Mouse (Mus musculus): ENCODE data around the gene Gm45837.

Gene Gm45837

DNA sequence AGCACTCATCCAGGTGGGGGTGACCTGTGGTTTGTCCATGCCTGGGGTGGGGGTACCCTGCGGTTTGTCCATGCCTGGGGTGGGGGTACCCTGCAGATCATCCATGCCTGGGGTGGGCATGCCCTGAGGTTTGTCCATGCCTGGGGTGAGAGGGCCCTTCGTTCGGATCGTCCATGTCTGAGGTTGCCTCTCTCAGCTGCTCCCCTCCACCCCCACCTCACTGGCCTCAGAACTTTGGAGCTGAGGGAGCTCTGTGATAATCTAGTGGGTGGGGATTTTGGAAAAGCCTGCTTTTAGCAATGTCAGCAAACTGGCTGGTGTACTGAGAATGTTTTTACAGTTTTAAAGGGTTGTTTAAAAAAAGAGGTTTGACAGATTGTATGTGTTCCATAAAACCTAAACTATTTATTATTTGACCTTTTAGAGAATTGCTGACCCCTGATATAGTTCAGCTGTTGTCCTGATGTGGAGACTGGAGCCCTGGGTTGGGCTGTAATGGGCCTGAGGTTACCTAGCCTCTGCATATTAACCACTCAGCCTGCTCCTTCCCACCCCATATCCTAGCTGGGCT lies 18.7 kb upstream of the Gm45837 start:
- DNase-seq (ENCODE audit: low read depth, low spot score), result no peak

DNA sequence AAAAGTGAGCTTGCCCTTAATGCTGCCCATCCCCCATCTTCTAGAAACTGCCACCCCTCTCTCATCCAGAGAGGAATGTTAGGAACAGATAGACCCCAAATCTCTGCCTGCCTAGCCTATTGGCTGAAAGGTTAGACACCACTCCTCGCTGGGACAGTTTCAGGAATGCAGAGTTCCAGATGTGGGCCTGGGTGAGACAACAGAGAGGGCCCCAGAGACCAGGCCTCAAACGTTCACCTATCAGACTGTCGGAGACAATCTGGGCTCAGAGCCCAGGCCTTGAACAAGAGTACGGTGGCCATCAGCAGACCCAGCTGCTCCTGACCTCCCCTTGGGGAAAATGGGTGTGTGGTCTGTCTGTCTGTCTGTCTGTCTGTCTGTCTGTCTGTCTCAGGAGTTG lies 17.7 kb upstream of the Gm45837 start:
- DNase-seq (ENCODE audit: low read depth, low spot score), result no peak

DNA sequence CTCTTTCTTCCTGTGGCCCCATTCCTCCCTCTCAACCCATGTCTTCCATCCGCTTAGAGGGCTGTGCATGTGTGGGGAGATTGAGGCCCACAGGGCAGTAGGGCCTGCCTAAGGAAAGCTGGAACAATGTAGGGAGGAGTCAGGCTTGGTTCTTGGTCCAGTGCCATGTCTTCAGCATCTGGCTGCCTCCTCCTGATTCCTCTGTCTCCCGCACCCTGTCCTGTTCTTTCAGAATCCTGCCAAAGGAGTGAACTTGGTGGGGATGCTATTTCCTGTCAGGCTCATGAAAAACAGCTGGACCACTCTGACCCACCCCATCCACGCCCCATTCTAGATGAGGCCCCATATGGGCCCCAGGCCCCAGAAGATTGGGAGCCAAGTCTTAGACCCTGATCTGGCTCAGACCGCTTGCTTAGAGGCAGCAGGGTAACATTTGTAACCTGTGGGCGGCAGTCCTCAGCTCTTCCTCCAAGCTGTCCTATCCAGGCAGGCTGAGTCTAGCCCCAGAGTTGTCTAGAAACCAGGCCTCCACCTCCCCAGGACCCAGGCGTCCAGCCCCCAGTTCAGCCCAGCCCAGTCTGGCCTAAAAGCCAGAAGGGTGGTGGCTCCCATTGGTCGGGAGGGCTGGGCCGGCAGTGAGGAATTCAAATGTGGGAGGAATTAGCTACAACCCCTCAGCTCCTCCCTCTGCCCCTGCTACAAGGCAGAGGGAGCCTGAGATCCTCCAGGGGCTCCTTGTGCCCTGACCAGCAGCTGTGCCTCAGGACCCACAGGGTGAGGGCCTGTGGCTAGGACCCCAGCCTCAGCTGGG lies 16.8 kb upstream of the Gm45837 start:
- DNase-seq (ENCODE audit: low read depth, low spot score), result peak; percentile 92

DNA sequence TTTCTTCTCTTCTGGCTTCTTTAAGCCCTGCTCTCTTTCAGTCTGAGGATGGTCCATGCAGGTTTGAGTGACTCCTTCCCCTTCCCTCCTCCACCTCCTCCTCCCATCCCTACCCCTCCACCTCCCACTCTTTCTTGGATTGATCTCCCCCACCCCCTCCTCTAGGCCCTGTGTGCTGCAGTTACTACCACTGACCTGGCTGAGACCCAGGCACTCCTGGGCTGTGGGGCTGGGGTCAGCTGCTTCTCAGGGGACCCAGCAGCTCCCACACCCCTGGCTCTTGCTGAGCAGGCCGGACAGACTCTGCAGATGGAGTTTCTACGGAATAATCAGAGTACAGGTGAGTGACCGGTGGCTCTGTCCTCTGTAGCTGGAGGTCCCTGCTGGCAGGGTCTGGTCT lies 16.1 kb upstream of the Gm45837 start:
- no peak for DNase-seq (ENCODE audit: low read depth, low spot score)

DNA sequence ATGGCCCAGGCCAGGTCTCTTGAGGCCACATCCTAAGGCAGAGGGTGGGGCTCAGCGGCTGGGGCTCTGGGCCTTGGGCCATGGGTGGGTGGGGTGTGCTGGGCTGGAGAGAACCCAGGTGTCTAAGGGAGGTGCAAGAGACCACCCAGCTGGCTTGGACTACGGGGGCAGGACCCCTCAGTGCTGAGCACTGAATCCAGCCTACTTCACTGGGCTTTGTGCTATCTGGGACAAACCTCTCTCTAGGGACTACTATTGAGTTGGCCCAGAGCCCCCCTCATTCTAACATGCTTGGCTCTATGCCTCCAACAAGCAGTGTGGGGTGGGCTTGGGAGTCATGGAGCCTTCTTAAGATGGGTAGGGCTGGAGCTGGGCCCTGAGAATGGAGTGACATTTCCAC lies 15.2 kb upstream of the Gm45837 start:
- no peak for DNase-seq (ENCODE audit: low read depth, low spot score)

DNA sequence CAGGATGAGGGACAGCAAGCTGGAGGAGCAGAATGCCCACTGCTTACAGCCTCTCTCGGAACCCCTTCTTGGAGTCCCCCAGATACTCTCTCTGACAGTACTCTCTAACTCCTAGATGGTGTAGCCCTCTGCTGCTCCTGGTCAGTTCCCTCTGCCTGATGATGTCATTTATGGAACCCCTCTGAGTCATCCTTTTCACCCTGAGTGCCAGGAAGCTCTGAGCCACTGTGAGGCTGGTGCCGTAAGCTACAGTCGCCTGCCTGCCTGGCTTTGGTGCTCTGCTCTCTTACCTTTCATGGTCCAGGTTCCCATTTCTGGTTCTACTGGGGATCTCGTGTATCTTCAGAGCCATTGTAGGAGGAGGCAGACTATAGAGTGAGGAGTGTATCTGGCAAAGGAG lies 13.5 kb upstream of the Gm45837 start:
- DNase-seq (ENCODE audit: low read depth, low spot score), result no peak

DNA sequence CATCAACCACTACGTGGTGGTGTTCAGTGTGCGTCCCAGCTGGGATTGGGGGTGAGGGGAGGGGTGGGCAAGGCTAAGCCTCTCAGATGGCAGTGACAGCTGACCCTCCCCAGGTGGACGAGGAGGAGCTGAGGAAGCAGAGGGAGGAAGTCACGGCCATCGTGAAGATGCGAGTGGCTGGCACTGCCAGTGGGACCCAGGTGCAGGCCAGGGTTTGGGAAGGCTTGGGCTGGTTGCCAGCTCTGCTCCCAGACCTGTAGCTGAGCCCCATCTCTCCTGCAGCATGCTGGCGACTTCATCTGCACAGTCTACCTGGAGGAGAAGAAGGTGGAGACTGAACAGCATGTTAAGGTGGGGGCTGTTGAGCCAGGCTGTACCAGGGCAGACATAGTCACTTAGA lies 9.2 kb upstream of the Gm45837 start:
- no peak for DNase-seq (ENCODE audit: low read depth, low spot score)

DNA sequence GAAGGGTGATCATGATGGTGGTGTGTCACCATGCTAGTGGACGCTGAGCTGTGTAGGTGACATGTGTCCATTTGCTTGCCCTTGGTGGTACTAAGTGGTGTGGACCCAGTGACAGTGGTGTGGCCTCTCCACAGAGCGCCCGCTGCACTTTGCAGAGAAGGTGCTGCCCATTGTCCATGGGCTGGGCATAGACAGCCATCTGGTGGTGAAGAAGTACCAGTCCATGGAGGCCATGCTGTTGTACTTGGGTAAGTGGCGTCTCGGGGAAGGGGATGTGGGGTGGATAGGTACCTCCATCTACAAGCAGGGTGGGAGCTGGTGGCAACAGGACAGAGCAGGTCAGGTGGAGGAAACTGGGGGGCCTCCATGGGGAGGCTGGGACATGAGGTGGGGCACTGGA lies 6.9 kb upstream of the Gm45837 start:
- no peak for DNase-seq (ENCODE audit: low read depth, low spot score)

DNA sequence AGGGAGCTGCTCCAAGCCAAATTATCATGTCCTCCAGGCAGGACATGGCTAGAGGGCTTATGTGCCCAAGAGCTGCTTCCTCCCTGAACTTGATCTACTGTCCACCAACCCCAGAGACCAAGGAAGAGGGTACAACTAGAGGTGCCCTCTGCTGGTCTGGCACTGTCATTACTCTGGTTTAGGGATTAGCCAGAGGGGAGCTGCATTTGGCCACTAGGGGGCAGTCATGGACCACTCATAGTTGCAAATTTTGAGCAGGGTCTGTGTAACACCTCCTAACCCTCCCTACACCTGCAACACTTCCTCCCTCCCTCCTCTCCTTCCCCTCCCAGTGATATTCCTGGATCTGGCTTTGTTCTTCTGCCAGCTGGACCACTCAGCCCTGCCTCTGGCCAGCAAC lies 2.1 kb downstream of the Gm45837 start:
- peak; percentile 88 for DNase-seq (ENCODE audit: low read depth, low spot score)

DNA sequence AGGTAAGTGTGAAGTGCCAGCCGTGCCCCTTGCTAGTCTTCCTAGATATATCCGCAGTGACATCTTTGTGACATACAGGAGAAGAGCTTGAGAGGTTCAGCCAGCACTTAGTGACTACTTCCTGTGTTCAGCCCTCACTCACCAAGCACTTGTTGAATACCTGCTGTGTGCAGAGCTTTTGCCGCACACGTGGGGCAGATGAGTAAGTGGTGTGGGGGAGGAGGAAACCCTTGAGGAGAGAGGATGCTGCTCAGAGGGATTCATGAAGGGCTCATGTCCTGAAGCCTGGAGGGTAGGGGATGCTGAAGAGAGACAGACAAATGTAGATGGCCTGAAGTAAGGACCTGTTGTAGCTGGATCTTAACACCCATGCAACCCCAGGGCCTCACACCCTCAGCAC lies 3.5 kb downstream of the Gm45837 start:
- no peak for DNase-seq (ENCODE audit: low read depth, low spot score)

DNA sequence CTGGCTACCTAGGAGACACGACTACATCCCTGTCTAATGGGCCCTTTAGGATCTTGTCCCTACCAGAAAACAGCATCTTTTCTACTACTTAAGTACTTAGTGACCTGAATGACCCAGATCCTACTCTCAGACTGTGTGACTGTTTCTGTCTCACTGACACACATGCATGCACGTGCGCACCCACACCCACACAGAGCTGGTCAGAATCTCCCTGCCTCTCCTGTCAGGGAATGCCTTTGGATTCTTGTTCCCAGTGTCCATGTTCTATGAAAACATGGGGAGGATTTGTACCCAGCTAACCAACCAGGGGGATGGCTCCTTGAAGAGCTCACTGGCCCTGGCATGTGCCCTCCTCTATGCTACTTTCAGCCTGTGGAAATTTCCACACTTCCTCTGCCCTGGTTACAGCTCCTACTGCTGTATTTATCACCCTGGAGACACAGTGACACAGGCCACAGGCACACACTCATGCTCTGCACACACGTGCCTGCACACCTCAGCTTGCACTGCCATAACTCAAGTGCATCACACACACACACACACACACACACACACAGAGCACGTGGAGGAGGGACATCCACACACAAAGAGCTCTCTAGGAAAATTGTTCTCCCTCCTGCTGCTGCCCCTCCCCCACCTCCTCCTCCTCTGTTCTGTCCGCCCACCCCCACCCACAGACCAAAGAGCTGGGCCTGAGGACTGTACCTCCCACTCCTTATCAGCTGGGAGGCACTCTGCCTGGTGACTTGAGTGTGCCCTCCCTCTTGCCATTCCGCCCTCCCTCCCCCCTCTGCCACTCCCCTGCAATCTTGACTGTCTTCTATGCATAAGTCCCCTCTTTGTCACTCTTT lies 4.2 kb downstream of the Gm45837 start:
- DNase-seq (ENCODE audit: low read depth, low spot score), result peak; percentile 48

DNA sequence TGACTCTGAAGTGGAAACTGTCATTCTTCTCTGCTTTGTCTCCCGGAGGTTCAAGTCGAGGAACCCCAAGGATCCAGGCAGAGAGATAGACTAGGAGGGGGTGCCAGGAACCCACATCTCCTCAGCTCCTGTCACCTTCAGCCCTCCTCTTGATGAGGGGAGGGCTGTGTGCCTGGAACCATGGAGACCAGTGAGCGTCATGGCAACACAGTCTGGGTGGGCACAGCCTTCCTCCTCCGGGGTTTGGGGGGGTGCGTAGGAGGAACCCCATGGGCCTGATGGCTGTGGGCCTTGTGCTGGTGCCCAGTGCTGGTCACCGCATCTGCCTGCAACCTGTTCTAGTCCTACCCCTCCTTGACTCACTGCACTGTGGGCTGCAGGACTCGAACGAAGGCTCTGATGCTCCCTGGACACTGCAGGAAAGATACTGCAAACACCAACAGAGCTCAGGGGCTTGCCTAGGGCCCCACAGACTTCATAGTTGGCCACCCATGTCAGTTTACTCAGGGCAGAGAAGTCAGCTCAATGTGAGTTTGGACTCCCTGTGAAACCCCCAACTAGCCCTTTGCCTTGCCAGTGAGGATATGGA lies 4.9 kb downstream of the Gm45837 start:
- DNase-seq (ENCODE audit: low read depth, low spot score), result no peak

DNA sequence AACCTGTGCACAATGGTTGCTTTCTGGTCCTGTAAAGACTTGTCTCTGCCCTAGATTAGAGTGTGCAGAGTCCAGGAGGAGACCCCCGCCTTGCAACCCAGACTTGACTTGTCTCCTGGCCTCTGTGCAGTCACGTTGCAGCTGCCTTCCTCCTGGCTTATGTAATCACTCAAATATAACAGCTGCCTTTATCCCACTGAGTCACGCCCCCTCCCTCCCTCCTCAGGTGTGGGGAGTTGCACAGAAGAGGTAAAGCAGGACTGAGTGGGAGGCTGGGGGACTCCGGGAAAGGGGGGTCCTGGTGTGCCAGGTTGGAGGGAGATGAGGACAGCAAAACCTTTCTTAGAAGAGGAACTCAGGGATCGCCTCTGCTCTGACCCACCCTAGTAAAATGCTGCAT lies 5.7 kb downstream of the Gm45837 start:
- no peak for DNase-seq (ENCODE audit: low read depth, low spot score)

DNA sequence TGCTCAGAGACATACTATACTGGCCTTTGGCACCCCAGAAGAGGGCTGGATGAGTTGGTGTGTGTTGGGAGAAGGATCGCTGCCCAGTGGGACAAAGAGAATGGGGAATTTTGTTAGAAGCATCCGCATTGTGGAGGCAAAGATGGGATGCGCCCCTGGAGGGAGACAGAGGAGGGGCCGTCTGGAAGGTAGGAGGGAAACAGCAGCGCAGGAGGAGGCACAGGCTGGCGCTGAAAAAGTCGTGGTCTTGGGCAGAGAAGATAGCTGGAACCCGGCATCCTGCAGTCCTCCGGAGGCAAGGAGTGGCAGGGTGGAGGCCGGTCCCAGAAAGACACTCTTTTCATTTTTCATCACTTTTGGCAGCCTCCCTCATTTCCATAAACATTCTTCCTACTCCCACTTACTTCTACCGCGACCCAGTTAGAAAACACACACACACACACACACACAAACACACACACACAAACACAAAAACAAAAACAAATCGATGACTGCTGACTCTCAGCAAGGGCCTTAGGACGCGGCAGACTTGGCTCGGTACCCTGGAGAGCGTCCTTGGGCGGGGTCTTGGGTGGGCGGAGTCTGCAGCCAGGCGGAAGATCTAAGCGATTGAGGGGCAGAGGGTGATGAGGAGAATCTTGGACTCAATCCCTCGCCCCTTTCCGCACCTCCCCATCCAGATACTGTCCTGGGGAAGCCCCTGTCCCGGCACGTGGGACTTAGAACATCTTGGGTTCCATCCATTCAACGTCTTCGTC lies 8.5 kb downstream of the Gm45837 start:
- DNase-seq (ENCODE audit: low read depth, low spot score), result peak; percentile 76

DNA sequence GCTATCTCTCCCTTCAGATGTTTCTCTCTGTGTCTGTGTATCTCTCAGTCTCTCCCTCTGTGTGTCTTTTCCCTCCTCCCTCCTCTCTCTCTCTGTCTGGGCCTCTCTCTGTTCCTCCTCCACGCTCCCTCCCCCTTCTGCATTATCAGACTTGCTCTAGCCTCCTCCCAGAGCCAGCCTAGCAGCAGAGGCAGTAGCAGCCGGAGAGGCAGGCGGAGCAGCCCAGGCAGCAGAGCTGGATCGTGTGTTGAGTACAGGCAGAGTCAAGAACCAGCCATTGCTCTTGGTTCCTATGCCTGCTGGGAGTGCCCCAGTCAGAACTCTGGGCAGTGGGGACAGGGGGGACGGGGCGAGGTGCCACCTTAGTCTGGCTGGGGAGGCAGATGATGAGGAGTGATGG lies 10.8 kb downstream of the Gm45837 start, which contains the start of gene Pde2a:
Gene Pde2a (plus strand): TSS at position 163 of the 400 bp plus-strand sequence.
- DNase-seq (ENCODE audit: low read depth, low spot score), result no peak

DNA sequence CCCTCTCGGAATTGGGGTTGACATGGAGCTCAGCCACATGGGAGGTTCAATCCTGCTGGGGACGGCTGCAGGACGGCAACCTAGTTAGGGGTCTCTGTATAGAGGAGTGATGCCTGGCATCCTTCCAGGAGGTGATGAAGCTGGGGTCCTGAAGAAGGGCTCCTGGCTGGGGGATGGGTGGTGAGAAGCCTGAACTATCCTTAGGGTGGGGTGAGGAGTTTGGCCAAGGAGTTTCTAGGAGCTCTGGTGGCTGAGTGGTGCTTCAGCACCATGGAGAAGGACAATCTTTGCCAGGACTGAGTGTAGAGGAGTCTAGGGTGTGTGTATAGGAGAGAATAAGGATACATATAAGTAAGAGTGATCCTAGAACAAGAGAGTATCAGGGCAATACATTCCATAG lies 11.4 kb downstream of the Gm45837 start:
- peak; percentile 47 for DNase-seq (ENCODE audit: low read depth, low spot score)

DNA sequence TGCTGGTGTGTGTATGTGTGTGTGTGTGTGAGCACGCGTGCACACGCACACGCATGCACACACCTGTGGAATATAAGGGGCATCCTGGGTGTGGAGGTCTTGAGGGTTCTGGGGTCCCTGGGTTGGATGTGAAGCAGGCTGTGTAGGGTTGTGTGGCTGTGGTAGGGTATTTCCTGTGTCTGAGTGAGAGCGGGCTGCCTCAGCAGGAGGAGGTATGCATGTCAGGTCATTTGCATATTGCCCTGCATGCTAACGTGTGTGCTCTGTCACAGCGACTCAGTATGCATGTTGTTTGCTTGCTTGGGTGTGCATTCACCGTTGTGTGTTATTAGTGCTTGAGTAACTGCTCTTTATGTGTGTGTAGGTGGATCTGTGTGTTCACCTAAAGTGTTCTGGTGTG lies 12.0 kb downstream of the Gm45837 start:
- no peak for DNase-seq (ENCODE audit: low read depth, low spot score)

DNA sequence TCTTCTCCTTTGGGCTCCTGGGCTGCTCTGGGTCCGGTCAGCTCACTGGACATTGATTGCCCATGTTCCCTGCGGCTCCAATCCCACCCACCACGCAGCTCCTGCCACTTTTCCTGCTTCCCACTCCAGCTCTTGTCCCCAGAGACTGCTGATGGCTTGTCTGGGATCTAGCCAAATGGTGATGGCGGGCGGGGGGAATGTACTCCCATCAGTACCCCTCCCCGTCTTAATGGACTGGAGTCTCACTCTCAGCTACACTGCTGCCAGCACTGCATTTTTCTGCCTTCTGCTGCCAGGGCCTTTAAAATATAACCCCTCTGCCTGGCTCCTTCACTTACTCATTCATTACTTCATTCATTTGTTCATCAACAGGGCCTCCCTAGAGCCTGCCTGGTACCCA lies 13.3 kb downstream of the Gm45837 start:
- no peak for DNase-seq (ENCODE audit: low read depth, low spot score)

DNA sequence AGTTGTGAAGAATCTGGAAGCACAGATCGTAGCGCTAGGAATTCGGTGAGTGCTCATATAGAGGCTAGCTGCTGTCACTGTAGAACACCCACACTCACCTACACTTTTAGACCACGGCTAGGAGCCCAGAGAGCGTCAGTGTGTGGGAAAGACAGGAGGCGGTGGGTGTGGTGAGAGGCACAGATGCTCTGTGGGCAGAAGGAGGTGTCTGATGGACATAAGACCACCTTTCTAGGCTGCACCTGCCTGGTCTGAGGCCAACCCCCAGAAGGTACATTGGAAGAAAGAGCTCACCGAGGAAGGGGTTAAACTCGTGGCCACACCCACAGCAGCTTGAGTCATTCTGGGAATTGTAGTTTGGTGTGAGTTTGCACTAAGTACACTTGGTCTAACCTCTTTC lies 16.0 kb downstream of the Gm45837 start:
- peak; percentile 13 for DNase-seq (ENCODE audit: low read depth, low spot score)

DNA sequence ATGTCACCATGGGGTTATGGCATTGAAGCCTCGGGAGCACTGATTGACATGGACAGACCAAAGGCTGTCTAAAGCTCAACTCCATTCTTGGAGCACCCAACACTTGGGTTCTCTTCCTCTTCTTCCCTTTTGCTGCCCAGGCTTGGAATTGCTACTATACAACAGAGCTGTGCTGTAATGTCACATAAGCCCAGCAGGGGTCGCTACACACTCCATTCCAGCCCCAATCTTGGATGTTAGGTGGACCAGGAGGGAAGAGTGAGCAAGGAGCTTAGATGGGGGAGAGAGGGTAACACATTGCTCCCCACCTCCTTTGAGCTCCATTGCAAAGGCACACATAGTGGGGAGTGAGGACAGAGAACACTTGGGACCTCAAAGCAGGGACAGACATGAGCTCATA lies 17.1 kb downstream of the Gm45837 start:
- DNase-seq (ENCODE audit: low read depth, low spot score), result peak; percentile 72

DNA sequence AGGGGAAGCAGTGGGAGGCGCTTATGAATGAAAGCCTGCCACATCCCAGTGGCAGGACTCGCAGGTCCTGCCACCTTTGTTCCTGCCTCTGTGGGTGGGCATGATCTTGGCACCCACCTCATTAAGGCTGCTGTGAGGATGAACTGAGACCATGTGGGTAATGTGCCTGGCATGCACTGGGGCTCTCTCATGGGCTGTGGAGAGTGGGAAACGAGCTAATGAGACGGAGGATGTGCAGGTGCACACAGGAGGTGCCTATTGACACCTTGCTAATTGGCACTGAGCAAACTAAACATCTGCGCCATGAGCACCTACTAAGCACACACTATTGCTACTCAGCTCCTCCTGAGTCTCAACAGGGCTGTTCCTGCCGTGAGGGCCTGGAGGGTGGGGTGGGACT lies 24.4 kb downstream of the Gm45837 start:
- no peak for DNase-seq (ENCODE audit: low read depth, low spot score)

Measured in ZHBTc4 (cell line).